Mouse (Mus musculus): ENCODE measurements around the gene Abcf2. TPM values are rescaled to one million over a fixed set of nuclear protein-coding genes. Genes with fewer than 3 reads are reported as not detected.

The Abcf2 gene
- polyA plus RNA-seq, 1 experiment from 2014 or later = 121 TPM

DNA sequence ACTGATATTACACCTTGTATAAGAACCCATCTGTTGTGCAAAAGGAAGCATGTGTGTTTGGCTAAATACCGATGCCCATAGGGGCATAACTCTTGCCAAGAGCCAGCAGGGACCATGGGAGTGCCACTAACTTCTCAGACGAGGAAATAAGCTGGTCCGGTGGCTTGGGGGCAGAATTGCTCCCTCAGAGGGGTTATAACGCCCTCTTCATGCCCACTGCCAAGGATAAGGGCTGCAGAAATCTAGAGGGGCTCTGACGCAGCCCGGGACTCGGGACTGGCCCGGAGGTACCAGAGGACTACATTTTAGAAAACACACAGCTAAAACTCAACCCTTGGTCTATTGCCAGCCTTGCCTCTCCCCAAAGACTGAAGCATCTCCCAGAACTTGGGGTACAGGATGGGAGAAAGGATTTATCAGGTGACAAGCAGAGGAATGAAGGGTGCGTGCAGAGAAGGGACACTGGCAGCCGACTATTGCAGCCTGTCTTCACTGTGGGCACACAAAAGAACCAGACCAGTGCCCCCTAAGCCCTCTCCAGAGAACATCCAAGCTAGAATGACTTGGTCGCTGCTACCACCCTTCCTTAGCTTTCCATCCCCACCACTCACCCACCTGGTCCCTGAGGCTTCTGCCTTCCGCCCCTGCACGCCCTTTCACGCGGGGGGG, 20.8 kb upstream of the Abcf2 start:
- Histone ChIP-seq H3K4me1 (replicated peaks; ENCODE audit: control insufficient read depth, insufficient read depth, low read length) (peaks cover 42% of the 10 kb centered on the region), H3K9ac (ENCODE audit: low read depth, low read length) (peak overlapping the region; percentile 52), H3K4me2 (replicated peaks; ENCODE audit: low read depth, low read length) (peak overlapping the region; percentile 86), H3K27me3 (ENCODE audit: control insufficient read depth, insufficient read depth, low read length) (peaks cover 7% of the 10 kb centered on the region), H3K36me3 (ENCODE audit: control insufficient read depth, insufficient read depth, low read length) (no peaks in the 10 kb centered on the region; the same call in 1 of the 2 replicates), H3K4me3 (ENCODE audit: low read depth, low read length) (peak overlapping the region; percentile 38), H3K9me3 (ENCODE audit: control insufficient read depth, low read length) (no peaks in the 10 kb centered on the region), H3K27ac (ENCODE audit: low read depth, low read length) (no peak overlapping the region)
- WGBS = 24% methylated on average over 15 of the region's 15 CpGs
- no peak for DNase-seq (ENCODE audit: low spot score)
- ATAC-seq (ENCODE audit: low FRiP score) = no peak

DNA sequence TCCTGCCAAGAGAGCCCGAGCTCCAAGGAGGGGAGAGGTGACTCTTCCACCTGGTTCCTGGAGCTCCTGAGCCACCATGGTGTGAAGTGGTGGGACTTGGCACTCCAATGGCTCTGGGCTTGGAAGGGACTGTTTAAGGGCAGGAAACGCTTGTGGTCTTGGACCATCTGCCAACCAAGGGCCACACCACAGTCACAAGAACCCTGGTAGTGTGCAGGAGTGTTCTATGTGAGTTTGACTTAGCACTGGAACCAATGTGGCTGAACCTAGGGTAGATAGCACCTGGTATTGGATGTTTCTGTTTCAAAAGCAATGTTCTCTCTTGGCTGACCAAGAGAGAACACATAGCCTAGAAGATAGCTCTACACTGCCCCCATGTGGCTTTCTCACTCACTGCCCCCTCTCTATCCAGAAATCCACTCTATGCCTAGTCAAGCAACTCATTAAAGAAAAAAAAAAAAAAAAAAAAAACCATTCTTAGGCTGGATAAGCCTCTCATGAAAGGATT, 20.0 kb upstream of the Abcf2 start:
- ATAC-seq (ENCODE audit: low FRiP score) (peak; percentile 28; the same call in 1 of the 2 replicates), DNase-seq (ENCODE audit: low spot score) (peak; percentile 90)
- Histone ChIP-seq H3K4me3 (ENCODE audit: low read depth, low read length) (no peak overlapping the region), H3K4me2 (replicated peaks; ENCODE audit: low read depth, low read length) (peak overlapping the region; percentile 25), H3K27ac (ENCODE audit: low read depth, low read length) (peak overlapping the region; percentile 85), H3K27me3 (ENCODE audit: control insufficient read depth, insufficient read depth, low read length) (peaks cover 7% of the 10 kb centered on the region), H3K36me3 (ENCODE audit: control insufficient read depth, insufficient read depth, low read length) (no peaks in the 10 kb centered on the region; the same call in 1 of the 2 replicates), H3K4me1 (replicated peaks; ENCODE audit: control insufficient read depth, insufficient read depth, low read length) (peaks cover 38% of the 10 kb centered on the region), H3K9ac (ENCODE audit: low read depth, low read length) (peak overlapping the region; percentile 28; the same call in 1 of the 2 replicates), H3K9me3 (ENCODE audit: control insufficient read depth, low read length) (no peaks in the 10 kb centered on the region)
- WGBS = 60% methylated on average over 2 of the region's 2 CpGs

- Histone ChIP-seq H3K9me3 (ENCODE audit: control insufficient read depth, low read length) (no peaks in the 10 kb centered on the region), H3K4me3 (ENCODE audit: low read depth, low read length) (no peak overlapping the region), H3K27ac (ENCODE audit: low read depth, low read length) (peak overlapping the region; percentile 85), H3K9ac (ENCODE audit: low read depth, low read length) (peak overlapping the region; percentile 33), H3K4me1 (replicated peaks; ENCODE audit: control insufficient read depth, insufficient read depth, low read length) (peaks cover 36% of the 10 kb centered on the region), H3K4me2 (replicated peaks; ENCODE audit: low read depth, low read length) (peak overlapping the region; percentile 25), H3K36me3 (ENCODE audit: control insufficient read depth, insufficient read depth, low read length) (no peaks in the 10 kb centered on the region; the same call in 1 of the 2 replicates), H3K27me3 (ENCODE audit: control insufficient read depth, insufficient read depth, low read length) (peaks cover 12% of the 10 kb centered on the region)
- WGBS = 15% methylated on average over 11 of the region's 11 CpGs
- DNase-seq (ENCODE audit: low spot score) (peak; percentile 71), ATAC-seq (ENCODE audit: low FRiP score) (peak; percentile 41)
Observed at GRCm38 (mm10) chr5:24596519-24597171, 19.4 kb upstream of the Abcf2 start.

DNA sequence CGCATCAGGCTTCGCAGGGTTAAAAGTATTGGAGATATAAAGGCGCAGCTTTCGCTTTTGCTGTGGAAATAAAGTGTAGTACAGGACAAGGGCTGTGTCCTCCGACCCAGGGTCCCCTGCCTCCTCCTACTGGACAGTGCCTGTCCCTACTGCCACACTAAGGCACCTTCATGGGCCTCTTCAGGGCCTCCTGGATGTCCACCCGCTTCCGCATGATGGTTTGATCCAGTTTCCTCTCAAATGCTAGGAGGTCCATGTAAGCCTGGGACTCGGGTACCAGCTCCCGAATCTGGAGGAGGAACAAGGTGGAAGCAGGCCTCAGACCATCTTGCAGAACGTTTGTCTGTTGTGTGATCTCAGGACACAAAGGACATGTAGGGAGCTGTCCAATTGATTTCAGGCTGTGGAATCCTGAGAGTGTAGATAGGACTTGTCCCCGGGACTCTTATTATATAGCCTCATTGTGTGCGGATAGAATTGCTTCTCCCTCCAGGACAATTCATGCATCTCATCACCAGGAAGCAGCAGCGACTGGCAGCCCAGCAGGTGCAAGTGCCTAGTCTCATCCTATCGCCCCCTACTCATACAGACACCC, 18.6 kb upstream of the Abcf2 start:
- H3K27ac ChIP-seq (ENCODE audit: low read depth, low read length) = peak overlapping the region; percentile 85
- no peaks in the 10 kb centered on the region for H3K9me3 ChIP-seq (ENCODE audit: control insufficient read depth, low read length)
- peak overlapping the region; percentile 25 for H3K4me2 ChIP-seq (replicated peaks; ENCODE audit: low read depth, low read length)
- H3K9ac ChIP-seq (ENCODE audit: low read depth, low read length) = peak overlapping the region; percentile 36; the same call in 1 of the 2 replicates
- H3K27me3 ChIP-seq (ENCODE audit: control insufficient read depth, insufficient read depth, low read length) = peaks cover 12% of the 10 kb centered on the region
- ATAC-seq (ENCODE audit: low FRiP score) = no peak; the same call in 1 of the 2 replicates
- no peak for DNase-seq (ENCODE audit: low spot score)
- no peaks in the 10 kb centered on the region; the same call in 1 of the 2 replicates for H3K36me3 ChIP-seq (ENCODE audit: control insufficient read depth, insufficient read depth, low read length)
- 58% methylated on average over 14 of the region's 14 CpGs for WGBS
- H3K4me3 ChIP-seq (ENCODE audit: low read depth, low read length) = no peak overlapping the region
- peaks cover 32% of the 10 kb centered on the region for H3K4me1 ChIP-seq (replicated peaks; ENCODE audit: control insufficient read depth, insufficient read depth, low read length)

GRCm38 (mm10) chr5:24595261-24595660, 18.0 kb upstream of the Abcf2 start:
- Histone ChIP-seq H3K36me3 (ENCODE audit: control insufficient read depth, insufficient read depth, low read length) (no peaks in the 10 kb centered on the region; the same call in 1 of the 2 replicates), H3K4me1 (replicated peaks; ENCODE audit: control insufficient read depth, insufficient read depth, low read length) (peaks cover 30% of the 10 kb centered on the region), H3K9me3 (ENCODE audit: control insufficient read depth, low read length) (no peaks in the 10 kb centered on the region), H3K27ac (ENCODE audit: low read depth, low read length) (peak overlapping the region; percentile 85; the same call in 1 of the 2 replicates), H3K9ac (ENCODE audit: low read depth, low read length) (no peak overlapping the region), H3K4me2 (replicated peaks; ENCODE audit: low read depth, low read length) (no peak overlapping the region), H3K4me3 (ENCODE audit: low read depth, low read length) (no peak overlapping the region), H3K27me3 (ENCODE audit: control insufficient read depth, insufficient read depth, low read length) (peaks cover 9% of the 10 kb centered on the region)
- 95% methylated on average over 5 of the region's 5 CpGs for WGBS
- ATAC-seq (ENCODE audit: low FRiP score) (no peak), DNase-seq (ENCODE audit: low spot score) (no peak)

DNA sequence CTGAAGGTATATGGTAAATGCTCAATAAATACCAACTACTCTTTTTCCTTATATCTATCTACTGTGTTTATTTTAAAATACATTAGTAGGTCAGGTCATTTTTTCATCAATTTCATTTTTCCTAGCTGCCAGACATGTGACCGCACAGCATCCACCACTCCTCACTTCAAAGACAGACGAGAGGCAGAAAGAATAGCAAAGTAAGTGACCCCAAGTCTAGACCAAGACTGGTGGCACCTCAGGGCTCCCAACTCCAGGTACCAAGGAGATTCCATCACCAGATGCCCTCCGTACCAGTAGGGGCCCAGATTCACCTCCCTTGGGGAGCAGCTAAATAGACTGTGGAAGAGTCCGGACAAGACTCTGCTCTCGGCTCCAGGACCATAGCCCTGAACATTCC, 17.1 kb upstream of the Abcf2 start:
- H3K27ac ChIP-seq (ENCODE audit: low read depth, low read length) = no peak overlapping the region
- ATAC-seq (ENCODE audit: low FRiP score) (no peak), DNase-seq (ENCODE audit: low spot score) (no peak)
- no peak overlapping the region for H3K4me3 ChIP-seq (ENCODE audit: low read depth, low read length)
- no peaks in the 10 kb centered on the region; the same call in 1 of the 2 replicates for H3K36me3 ChIP-seq (ENCODE audit: control insufficient read depth, insufficient read depth, low read length)
- H3K4me1 ChIP-seq (replicated peaks; ENCODE audit: control insufficient read depth, insufficient read depth, low read length) = peaks cover 30% of the 10 kb centered on the region
- peaks cover 6% of the 10 kb centered on the region for H3K27me3 ChIP-seq (ENCODE audit: control insufficient read depth, insufficient read depth, low read length)
- H3K9me3 ChIP-seq (ENCODE audit: control insufficient read depth, low read length) = no peaks in the 10 kb centered on the region
- WGBS = 94% methylated on average over 5 of the region's 5 CpGs
- no peak overlapping the region for H3K4me2 ChIP-seq (replicated peaks; ENCODE audit: low read depth, low read length)
- no peak overlapping the region for H3K9ac ChIP-seq (ENCODE audit: low read depth, low read length)

- no peaks in the 10 kb centered on the region; the same call in 1 of the 2 replicates for H3K36me3 ChIP-seq (ENCODE audit: control insufficient read depth, insufficient read depth, low read length)
- DNase-seq (ENCODE audit: low spot score) (no peak), ATAC-seq (ENCODE audit: low FRiP score) (no peak)
- H3K27ac ChIP-seq (ENCODE audit: low read depth, low read length) = no peak overlapping the region
- H3K27me3 ChIP-seq (ENCODE audit: control insufficient read depth, insufficient read depth, low read length) = peaks cover 6% of the 10 kb centered on the region; the same call in 1 of the 2 replicates
- no peak overlapping the region for H3K9ac ChIP-seq (ENCODE audit: low read depth, low read length)
- no peak overlapping the region for H3K4me2 ChIP-seq (replicated peaks; ENCODE audit: low read depth, low read length)
- no peak overlapping the region for H3K4me3 ChIP-seq (ENCODE audit: low read depth, low read length)
- 77% methylated on average over 10 of the region's 10 CpGs for WGBS
- H3K4me1 ChIP-seq (replicated peaks; ENCODE audit: control insufficient read depth, insufficient read depth, low read length) = peaks cover 28% of the 10 kb centered on the region
- no peaks in the 10 kb centered on the region for H3K9me3 ChIP-seq (ENCODE audit: control insufficient read depth, low read length)
Observed at GRCm38 (mm10) chr5:24593928-24594327, 16.7 kb upstream of the Abcf2 start.

DNA sequence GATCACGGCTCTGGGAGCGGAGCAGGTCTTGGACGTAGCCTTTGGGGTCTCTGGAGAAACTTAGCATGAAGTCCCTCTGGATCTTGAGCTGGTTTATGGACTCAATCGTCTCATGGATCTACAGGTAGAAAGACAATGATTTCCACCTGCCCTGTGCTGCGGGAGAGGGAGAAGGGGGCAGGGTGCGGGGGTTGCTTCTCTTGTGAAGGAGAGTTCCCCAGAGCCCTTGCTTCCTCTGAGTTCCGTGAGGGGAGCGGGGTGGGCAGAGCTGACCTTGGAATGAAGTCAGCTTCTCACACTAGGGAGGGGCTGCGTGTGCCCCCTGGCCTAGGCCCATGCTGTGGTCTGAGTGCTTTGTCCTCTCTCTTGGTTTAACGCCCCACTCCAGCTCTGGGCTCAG, 16.0 kb upstream of the Abcf2 start:
- peaks cover 21% of the 10 kb centered on the region for H3K4me1 ChIP-seq (replicated peaks; ENCODE audit: control insufficient read depth, insufficient read depth, low read length)
- H3K27me3 ChIP-seq (ENCODE audit: control insufficient read depth, insufficient read depth, low read length) = peaks cover 6% of the 10 kb centered on the region; the same call in 1 of the 2 replicates
- H3K9ac ChIP-seq (ENCODE audit: low read depth, low read length) = no peak overlapping the region
- H3K9me3 ChIP-seq (ENCODE audit: control insufficient read depth, low read length) = no peaks in the 10 kb centered on the region
- H3K27ac ChIP-seq (ENCODE audit: low read depth, low read length) = no peak overlapping the region
- WGBS = 78% methylated on average over 10 of the region's 10 CpGs
- H3K4me3 ChIP-seq (ENCODE audit: low read depth, low read length) = no peak overlapping the region
- no peak overlapping the region for H3K4me2 ChIP-seq (replicated peaks; ENCODE audit: low read depth, low read length)
- ATAC-seq (ENCODE audit: low FRiP score) = no peak
- no peak for DNase-seq (ENCODE audit: low spot score)
- no peaks in the 10 kb centered on the region; the same call in 1 of the 2 replicates for H3K36me3 ChIP-seq (ENCODE audit: control insufficient read depth, insufficient read depth, low read length)

All from hindbrain, embryonic 11.5 days (tissue).